Mouse (Mus musculus) heart, postnatal 4 days (tissue): ENCODE measurements around the gene Dnajc8. TPM values are rescaled to one million over a fixed set of nuclear protein-coding genes. Genes with fewer than 3 reads are reported as not detected.

Experiments
- DNase-seq: peaks from one replicate; pipeline ENCODE4 v3.0.0; 2021
- total RNA-seq, 2 experiments: library from RNA; stranded (reverse); gene quantifications; 2 replicates each; pipeline ENCODE4 v1.2.3; 2021

The Dnajc8 gene
- total RNA-seq: 10 to 100 TPM; 77.0 to 79.0 TPM

DNA sequence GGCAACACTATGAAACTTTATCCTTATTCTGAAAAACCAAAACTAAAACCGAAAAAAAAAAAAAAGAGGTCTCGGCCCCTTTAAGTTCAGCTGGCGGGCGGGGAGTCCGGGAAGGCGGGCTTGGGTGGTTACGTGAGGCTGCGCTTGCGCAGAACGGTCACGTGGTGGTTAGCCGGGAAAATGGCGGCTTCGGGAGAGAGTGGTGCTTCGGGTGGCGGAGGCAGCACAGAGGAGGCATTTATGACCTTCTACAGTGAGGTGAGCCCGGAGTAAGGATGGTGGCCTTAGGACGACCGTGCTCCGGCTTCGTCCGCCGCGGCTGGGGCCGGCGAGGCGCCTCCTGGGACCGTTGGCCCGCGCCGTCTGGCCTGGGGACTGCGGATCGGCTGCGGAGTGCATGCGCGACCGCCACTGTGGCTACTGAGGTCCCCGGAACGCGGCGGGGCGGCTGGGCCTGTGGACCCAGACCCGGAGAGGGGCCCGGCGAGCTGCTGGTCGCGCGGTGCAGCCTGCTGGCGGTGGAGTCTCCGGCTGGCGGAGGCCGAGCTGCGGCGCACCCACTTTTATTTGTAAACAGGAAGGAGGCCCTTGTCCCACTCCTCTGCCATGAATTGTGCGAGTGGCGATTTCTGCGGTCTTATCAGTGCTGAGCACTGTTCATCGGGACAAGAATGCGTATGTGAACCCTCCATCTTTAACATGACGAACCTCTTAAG lies at the start of gene Dnajc8:
Gene Dnajc8 (plus strand): TSS at position 145 of the 716 bp plus-strand sequence.
- DNase-seq: peak; percentile 98

DNA sequence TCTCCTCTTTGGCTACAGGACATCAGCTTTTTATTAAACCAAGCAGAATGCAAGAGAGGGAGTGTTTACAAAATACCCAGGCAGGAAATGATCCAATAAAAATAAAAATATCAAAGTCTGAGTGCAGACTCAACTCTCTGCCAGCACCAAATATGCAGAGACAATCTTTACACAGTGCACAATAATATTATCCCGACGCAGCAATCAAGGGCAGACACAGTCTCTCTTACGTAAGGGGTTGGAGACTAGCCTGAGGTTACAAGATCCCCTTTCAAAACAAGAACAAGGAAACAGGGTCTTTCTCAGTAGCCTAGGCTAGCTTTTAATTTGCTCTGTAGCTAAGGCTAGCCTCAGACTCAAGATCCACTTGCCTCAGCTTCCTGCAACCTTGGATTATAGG lies 46.8 kb upstream of the Dnajc8 start:
- DNase-seq: no peak

DNA sequence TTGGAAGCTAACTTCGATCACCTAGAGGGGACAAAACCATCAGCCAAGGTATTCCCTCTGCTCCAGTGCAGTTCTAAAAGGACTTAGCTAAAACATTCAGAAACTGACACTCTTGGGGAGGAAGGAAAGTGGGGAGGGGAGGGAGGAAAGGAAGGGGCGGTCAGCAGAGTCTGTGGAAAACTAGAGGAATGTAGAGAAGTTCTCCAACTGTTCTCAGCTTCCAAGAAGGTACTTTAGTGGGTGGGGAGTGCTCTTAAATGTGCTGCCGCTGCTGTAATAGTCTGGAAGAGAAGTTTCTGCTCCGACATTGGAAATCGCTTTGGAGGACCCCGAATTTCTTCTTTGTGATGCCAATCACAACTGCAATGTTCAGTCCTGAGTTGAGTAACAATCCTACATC lies 46.4 kb upstream of the Dnajc8 start:
- no peak for DNase-seq

DNA sequence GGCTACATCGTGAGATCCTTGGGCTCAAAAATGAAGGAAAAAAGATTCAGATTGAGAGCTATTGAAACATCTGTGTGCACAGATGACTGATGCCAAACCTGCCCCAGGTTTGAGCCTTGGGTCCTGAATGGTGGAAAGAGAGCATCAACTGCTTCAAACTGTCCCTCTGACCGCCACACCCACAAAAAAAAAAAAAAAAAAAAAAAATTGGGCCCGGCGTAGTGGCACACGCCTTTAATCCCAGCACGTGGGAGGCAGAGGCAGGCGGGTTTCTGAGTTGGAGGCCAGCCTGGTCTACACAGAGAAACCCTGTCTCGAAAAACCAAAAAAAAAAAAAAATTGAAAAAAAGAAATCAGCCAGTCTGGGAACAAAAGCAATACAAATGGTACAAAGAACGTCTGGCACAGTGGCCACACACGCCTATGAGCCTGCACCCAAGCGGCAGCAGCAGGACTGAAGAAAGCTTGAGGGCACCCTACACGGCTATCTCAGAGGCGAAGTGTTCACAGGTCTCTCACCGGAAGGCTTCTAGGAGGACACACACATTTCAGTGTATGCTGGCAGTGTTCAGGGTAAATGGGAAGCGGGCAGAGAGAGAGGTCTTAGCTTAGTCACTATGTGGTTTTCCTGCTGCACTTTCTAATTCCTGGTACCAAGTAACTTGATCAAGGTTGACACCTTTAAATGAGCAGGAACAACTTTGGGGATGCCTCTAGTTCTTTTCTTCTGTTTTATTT lies 44.9 kb upstream of the Dnajc8 start:
- DNase-seq: no peak

DNA sequence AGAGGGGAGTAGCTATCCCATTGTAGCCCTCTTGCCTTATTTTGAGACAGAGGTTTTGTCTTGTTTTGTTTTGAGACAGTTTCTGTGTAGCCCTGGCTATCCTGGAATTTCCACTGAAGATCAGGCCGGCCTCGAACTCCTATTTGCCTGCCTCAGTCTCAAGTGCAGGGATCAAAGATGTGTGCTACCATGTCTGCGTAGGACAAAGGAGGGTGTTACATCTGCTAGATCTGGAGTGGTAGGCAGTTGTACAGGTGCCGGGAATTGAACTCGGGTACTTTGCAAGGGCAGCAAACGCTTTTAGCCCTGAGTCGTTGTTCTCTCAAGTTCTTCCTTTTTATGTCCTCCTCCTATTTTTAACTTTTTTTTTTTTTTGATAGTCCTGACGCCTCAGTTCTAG lies 44.3 kb upstream of the Dnajc8 start:
- no peak for DNase-seq

DNA sequence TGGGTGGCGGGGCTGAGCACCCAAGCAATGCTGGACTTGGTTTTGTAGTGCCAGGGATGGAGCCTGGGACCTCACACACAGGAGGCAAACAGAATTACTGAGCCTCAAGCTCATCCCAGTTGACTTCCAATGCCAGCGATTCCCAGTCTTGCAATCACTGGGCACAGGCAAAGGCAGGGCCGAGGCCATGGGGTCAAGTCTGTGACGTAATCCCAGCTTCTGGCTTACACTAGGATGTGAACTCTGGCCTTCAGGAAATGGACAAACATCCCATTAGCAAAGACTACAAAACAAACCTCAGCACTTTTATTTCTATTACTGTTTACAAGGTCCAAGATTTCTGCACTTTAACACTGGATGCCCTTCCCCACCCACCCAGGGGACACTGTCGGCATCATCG lies 43.6 kb upstream of the Dnajc8 start:
- no peak for DNase-seq

DNA sequence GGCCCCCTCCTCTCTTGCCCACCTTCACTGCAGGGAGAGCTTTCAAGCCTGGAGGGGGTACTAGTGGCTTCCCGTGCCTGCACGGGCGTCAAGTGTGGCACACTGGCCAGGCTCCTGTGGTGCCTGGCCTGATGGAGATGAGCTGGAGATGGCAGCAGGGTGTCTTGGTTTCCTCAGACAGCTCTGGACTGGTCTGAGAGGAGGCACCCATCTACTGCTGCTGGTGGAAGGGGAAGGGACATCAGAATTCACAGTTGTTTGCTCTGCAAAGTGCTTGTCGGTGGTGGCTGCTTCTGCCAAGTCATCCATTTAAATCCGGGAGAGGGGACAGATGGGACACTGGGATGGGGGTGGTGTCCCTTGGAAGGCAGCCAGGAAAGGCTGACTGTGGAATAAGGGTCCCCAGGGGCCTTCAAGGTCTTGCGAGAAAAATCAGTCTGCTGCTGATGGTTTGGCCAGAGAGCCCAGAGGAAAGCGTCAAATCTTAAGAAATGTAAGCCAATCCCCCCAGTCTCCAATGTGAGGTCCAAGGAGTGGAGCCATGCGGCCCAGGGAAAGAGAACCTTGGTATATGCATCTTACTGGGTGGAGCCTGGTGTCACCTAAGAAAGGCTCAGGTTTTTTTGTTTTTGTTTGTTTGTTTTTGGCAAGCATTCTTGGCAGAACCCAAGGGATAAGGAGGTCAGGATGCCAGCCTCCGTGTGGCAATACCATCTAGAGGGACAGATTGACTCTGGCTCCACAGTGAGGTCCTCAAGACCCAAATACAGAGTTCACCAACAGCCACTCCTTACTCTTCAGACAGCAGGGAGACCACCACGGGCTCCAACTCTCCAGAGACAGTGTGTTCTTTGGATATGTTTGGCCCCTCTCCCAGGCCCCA lies 42.9 kb upstream of the Dnajc8 start:
- peak; percentile 74 for DNase-seq

DNA sequence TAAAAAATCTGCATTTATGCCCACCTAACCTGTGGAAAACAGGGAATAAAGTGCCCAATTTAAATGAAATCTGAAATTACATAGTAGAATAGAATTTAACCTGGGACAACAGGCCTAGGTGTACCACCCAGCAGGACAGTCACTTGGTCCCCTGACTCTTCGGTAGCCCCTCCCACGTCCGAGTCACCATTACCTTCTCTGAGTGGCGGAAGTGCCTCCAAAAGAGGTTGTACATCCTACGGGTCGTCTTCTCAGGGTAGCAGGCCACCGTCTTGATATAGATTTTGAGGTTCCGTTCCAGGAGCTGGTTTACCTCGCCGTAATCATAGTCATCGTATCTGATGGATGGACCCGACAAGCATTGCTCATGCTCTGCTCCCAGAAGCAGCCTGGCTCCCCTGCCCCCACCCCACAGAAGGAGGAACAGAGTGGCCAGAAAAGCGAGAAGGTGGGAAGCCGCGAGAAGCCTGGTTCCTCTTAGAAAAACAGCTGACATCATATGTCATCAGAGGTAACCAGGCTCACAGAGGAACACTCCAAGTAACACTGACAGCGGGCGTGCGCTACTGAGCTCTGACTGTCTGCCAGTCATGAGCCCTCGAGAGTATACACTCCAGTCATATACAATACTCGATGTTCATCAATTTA lies 41.0 kb upstream of the Dnajc8 start:
- DNase-seq: no peak

DNA sequence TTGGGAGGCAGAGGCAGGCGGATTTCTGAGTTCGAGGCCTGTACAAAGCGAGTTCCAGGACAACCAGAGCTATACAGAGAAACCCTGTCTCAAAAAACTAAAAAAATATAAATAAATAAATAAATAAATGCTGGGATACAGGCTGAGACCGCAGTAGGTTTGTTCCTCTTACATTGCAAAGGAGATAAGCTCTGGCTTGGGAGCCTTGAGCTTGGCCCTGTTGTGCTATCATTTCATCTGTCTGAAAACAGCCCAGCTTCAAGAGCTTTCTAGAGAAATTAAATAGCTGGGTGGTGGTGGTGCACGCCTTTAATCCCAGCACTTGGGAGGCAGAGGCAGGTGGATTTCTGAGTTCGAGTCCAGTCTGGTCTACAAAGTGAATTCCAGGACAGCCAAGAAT lies 33.7 kb upstream of the Dnajc8 start:
- DNase-seq: no peak

DNA sequence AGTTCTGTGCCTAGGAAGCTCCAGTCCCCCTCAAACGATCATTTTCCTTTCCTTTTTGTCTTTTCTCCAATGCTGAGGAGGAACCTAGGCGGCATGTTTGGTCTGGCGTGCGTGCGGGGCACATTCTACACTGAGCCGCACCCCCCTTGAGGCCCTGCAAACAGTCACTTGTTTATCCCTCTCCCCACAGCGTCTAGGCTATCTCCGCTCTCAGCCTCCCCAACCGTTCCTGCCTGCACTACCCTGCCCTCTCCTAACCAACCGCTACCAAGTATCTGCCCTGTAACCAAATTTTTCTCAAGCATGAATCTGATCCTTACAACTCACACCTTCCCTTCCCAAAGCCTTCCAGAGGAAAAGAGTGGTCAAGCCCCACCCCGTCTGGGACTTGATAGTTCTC lies 32.0 kb upstream of the Dnajc8 start:
- DNase-seq: no peak

DNA sequence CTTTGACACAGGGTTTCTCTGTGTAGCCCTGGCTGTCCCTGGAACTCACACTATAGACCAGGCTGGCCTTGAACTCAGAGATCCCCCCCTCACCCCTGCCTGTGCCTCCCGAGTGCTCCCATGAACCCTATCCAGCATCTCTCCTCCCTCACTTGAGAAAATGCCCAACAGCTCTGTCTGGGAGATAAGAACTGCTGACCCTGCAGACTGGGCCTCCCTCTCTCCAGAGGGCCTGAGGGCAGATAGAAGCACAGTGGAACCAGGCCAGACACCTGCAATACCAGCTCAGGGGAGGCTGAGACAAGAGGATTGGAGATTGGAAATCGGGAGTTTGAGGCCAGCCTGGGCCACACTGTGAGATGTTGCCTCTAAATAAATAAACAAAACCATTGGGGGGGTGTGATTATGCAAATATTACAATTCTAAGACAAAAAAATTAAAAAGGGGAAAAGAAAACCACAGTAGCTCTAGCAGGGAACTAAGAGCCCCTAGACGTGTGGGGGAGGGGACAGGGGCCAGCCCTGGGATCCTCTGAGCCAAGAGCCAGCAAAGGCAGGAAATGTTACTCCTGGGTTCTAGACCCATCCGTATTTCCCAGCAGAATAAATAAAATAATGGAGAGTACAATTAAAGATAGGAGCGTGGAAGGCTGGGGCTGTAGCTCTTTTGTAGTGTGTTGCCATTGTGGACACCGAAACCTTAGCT lies 30.2 kb upstream of the Dnajc8 start:
- no peak for DNase-seq

DNA sequence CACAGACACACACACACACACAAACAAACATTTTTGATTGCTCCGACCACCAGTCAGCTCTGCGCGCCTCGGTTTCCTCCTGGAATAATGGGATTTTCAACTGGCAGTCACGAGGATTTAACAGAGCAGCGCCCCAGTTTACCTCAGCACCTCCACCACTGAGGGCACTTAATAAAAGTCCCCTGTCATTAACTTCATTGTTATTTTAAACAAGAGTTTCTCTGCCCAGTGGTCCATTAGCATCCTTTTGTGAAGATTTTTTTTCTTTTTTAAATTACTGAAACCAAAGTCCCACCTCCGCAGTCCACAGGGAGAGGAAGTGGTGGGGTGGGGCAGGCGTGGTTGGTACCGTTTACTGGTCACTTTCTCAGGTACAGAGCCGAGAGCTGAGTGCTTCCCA lies 29.6 kb upstream of the Dnajc8 start:
- DNase-seq: no peak

DNA sequence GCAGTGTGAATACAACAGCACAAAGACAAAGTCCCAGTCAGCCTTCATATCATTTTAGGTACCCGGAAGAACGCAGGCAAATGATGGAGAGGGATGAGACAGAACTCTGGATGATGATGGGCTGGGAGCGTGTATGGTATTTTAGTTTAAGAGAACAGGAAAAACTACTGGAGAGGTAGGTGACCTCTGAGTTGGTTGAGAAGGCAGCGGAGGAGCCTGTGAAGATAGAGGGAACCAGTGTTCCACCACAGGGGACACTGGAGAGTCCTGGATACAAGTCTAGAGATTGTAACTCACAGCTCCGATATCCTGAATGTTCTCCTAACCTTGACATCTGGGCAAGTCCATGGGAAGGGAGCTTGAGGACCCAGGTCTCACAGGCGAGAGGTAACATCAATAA lies 29.1 kb upstream of the Dnajc8 start:
- no peak for DNase-seq

DNA sequence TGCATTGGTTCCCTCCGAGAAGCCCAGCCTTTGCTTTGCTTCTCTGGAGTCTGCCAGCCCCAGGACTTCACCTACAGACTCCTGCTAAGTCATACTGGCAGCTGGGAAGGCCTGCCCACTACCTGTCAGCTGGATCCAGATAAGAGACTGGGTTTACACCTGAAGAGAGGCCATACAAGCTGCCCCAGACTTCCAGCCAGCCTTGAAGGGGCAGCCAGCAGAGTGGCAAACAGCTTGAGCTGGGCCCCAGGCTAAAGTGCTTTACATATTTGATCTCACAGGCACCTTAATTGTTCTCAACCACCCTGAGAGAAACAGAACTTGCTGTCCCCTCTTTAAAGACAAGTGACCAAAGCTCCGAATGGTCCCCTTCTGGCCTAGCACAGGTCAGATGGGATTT lies 28.1 kb upstream of the Dnajc8 start:
- no peak for DNase-seq

DNA sequence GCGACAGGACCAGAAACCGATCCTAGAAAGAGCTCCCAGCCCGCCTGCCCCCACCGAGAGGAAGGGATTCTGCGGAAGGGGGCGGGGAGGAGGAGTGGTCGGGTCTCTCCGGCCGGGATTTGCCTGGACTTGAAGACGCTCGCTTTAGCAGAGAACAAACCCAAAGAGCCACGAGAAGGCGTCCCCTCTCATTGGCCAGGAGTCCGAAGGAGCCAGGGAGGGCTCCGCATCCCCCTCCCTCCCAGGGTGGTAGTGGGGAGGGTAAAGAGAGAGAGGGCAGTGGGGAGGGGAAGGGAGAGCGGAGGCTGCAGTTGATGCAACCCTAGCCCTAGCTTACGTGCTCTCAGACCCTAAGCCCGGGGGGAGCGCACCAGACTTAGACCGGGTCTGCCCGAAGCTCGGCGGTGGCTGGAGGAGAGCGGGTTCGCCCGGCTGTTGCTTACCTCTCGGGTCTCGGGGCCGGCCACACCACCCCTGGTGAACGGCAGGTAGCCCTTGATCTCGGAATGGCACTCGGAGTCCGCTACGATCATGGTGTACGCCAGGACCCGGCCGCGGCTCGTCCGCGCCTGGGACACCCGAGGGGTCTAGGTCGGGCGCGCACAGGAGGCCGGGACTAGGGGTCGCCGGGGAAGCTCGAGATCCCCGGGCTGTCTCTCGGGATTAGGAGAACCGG lies 25.6 kb upstream of the Dnajc8 start:
- DNase-seq: peak; percentile 81

DNA sequence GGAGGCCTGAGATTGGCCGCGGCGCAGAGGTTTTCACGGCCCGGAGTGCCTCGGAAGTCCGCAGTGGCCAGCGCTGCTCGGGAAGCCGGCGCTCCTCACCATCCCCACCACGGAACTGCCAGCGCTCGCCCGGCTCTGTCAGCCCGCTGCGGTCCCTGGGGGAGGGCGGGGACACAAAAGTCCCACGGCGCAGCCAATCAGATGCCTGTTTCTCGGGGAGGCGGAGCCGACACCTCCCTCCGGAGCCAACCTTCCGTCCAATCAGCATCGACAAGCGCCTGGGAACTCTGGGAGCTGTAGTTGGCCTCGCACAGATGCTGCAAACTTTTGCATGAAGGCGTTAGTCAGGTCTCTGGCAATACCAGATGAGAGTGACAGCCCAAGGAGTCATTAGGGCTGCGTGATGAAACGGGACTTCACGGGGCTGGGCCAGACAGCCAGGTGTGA lies 25.0 kb upstream of the Dnajc8 start, which contains the start of gene Sesn2:
Gene Sesn2 (minus strand): TSS at position 150 of the 447 bp plus-strand sequence.
- peak; percentile 98 for DNase-seq

DNA sequence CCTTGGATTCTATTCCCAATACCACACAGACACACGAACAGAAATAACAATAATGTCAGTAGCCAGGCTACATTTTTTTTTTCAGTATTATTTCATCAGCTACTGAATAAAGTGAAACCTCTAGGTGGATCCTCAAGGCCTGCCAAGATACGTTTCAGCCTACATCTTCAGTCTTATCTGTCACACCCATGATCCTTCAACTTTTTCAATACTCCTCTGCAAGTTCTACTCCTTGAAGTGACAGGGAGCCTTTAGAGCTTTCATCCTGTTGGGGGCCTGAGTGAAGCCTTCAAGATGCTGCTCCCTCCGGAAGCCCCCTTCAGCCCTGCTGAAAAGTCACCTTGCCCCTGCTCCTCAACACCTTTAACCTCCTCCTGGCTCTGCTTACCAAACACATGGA lies 23.3 kb upstream of the Dnajc8 start:
- DNase-seq: no peak

DNA sequence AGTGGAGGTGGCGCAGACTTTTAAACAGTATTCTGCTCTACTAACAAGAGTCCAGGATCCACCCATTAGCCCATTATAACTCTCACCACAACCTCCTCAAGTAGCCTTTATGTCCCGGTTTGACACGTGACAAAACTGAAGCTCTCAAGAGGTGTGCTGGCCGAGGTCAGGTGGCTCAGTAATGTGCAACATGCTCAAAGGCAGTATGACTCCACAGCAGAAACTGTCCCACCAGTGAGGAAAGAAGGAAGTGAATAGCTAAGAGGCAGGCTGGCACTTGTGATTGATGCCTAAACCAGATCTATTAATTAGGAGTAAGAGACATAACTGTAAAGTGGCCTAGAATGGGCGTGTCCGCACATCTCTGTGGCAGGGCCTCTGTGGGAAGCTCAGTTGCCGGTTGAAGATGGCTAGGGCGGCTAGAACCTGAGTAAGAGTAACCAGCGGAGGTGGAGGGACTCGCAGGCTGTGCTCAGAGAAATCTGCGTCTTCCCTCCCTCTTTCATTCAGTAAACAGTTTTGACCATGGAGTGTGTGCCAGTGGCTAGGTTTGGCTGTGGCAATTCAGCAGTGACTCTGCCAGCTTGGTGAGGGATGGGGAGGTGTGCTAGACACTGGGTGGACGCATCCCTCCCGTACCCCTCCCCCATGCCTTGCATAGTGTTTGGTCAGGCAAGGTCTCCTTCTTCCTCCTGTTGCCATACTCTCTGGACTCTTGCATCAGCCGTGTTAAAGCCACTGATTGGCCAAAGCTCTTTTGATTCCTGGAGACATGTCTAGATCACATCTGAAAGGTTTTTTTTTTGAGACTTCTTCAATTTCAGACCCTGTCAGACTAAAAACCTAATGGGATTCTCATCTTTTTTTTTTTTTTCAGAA lies 21.7 kb upstream of the Dnajc8 start:
- no peak for DNase-seq

DNA sequence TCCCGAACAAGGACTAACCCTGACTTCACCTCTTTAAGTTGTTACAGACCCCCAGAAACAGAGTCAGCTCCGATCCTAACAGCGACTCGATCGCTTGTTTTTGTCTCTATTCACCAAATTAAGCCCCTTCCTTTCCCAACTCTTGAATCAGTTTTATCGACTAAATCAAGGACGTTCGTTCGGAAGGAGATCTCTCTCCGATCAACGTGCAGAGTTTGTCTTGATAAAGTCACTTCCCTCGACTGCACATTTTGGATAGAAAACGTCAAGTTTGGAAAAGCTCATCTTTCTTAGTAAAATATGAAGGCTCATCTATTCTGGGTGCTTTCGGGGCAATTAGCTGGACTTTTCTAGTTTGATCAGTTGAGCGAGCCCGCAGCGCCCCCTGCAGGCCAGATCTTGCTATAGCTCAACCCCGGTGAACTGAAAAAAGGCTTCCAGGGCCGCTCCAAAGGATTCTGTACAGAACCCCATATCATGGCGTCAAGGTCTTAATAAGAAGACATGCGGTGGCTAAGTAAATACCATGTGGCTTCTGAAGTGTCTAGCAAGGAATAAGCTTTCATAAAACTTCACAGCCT lies 20.7 kb upstream of the Dnajc8 start:
- peak; percentile 89 for DNase-seq
